ENCODE assay signal across 8 mouse cellular contexts in the genomic region with DNA sequence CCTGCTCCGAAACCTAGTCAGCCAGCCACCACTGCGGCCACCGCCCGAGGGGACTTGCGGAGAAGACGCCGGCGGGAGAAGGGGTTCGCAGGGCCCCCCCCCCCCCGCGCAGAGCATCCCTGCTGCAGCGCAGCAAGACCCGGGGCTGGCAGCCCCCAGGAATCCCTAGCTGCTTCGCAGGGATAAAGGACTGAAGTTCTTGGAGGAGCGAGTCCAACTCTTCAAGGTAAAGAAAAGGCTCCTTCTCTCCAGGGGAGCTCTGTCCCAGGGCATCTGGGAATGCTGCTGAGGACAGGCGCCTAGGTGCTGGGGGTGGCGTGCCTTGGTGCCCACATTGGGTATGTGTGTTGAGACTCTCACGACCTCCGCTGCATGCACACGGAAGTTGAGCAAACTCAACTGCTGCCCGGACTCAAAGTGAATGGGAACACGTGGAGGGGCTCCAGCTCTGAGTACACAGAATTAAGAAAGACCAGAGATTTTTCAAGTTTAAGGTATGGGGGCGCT. TPM values are rescaled to one million over a fixed set of nuclear protein-coding genes. Genes with fewer than 3 reads are reported as not detected.
DNase-seq lines count a peak whose midpoint lies in the region; ATAC-seq and TF ChIP-seq lines count a peak whose summit lies in the region.

Gene Acan, plus strand, starts transcription at position 101 of the 507 bp plus-strand sequence.

- no peak within 1 kb of the TSS; the same call in 1 of the 2 replicates for H3K9ac ChIP-seq in stomach, embryonic 14.5 days (replicated peaks; ENCODE audit: low read depth, low read length)

- TF ChIP-seq CTCF in embryonic fibroblast, embryonic 13.5 days (IDR thresholded peaks at IDR 0.05; ENCODE audit: borderline replicate concordance, insufficient read depth, low read length): no peak

- ATAC-seq in megakaryocyte, adult 5-6 weeks (ENCODE audit: poor library complexity, severe bottlenecking): no peak
- ATAC-seq in stomach, embryonic 14.5 days (ENCODE audit: insufficient number of reproducible peaks, insufficient read depth, low FRiP score, low read depth): no peak

- no peaks in the 10 kb centered on the region for H3K9me3 ChIP-seq in megakaryocyte, embryonic 14.5 days
- no peaks in the 10 kb centered on the region for H3K9me3 ChIP-seq in limb, embryonic 10.5 days (replicated peaks)
- H3K9me3 ChIP-seq in stomach, embryonic 14.5 days (ENCODE audit: control insufficient read depth, low read depth, low read length): no peaks in the 10 kb centered on the region

- H3K27me3 ChIP-seq in megakaryocyte, embryonic 14.5 days (replicated peaks): peaks cover 78% of the 10 kb centered on the region
- H3K27me3 ChIP-seq in limb, embryonic 10.5 days (ENCODE audit: low read depth, poor library complexity, severe bottlenecking): peaks cover 86% of the 10 kb centered on the region
- peaks cover 48% of the 10 kb centered on the region for H3K27me3 ChIP-seq in stomach, embryonic 14.5 days (ENCODE audit: control insufficient read depth, insufficient read depth, low read length)

- H3K4me1 ChIP-seq in megakaryocyte, embryonic 14.5 days: no peaks in the 10 kb centered on the region
- no peaks in the 10 kb centered on the region; the same call in 1 of the 2 replicates for H3K4me1 ChIP-seq in embryonic fibroblast, embryonic 13.5 days (ENCODE audit: control insufficient read depth, insufficient read depth, low read length)
- H3K4me1 ChIP-seq in limb, embryonic 10.5 days: peaks cover 19% of the 10 kb centered on the region
- H3K4me1 ChIP-seq in stomach, embryonic 14.5 days (ENCODE audit: control insufficient read depth, insufficient read depth, low read length): peaks cover 4% of the 10 kb centered on the region; the same call in 1 of the 2 replicates

- peak within 1 kb of the TSS; percentile 38 for H3K4me3 ChIP-seq in megakaryocyte, embryonic 14.5 days (replicated peaks)
- peak within 1 kb of the TSS; percentile 37 for H3K4me3 ChIP-seq in embryonic fibroblast, embryonic 13.5 days (ENCODE audit: insufficient read depth, low read length)
- peak within 1 kb of the TSS; percentile 64 for H3K4me3 ChIP-seq in limb, embryonic 10.5 days
- peak within 1 kb of the TSS; percentile 42 for H3K4me3 ChIP-seq in stomach, embryonic 14.5 days (ENCODE audit: low read depth, low read length)

- no peaks in the 10 kb centered on the region for H3K36me3 ChIP-seq in megakaryocyte, embryonic 14.5 days (replicated peaks; ENCODE audit: low read length)
- no peaks in the 10 kb centered on the region for H3K36me3 ChIP-seq in limb, embryonic 10.5 days
- H3K36me3 ChIP-seq in stomach, embryonic 14.5 days (ENCODE audit: control insufficient read depth, insufficient read depth, low read length): no peaks in the 10 kb centered on the region

- no peak within 1 kb of the TSS for H3K27ac ChIP-seq in embryonic fibroblast, embryonic 13.5 days (ENCODE audit: insufficient read depth, low read length)
- 0 out of 2 replicates have a peak within 1 kb of the TSS, but pooled peaks have one; percentile 46 for H3K27ac ChIP-seq in limb, embryonic 10.5 days
- H3K27ac ChIP-seq in stomach, embryonic 14.5 days (ENCODE audit: low read length): no peak within 1 kb of the TSS

- no peak for TF ChIP-seq POLR2A in embryonic fibroblast, embryonic 13.5 days (IDR thresholded peaks at IDR 0.05; ENCODE audit: low read depth, low read length)

- H3K4me2 ChIP-seq in stomach, embryonic 14.5 days (replicated peaks; ENCODE audit: low read depth, low read length): peak within 1 kb of the TSS; percentile 89

- WGBS in limb, embryonic 10.5 days: under 1% methylated on average over 23 of the region's 23 CpGs
- 1% methylated on average over 21 of the region's 23 CpGs for WGBS in stomach, embryonic 14.5 days

- peak; percentile 56 for DNase-seq in limb, embryonic 10.5 days (ENCODE audit: low spot score)
- no peak for DNase-seq in kidney, postnatal 36 days
- no peak for DNase-seq in layer of hippocampus, adult 9-11 months
- no peak for DNase-seq in spleen, postnatal 14 days (ENCODE audit: low spot score in 2 of 2)

RNA-seq across cellular contexts. Expression of gene Acan, which starts in this region (rescaled TPM):
- polyA plus RNA-seq in megakaryocyte, embryonic 14.5 days (2012; ENCODE audit: insufficient read depth, low replicate concordance): 1.1 TPM in 1 of 2 replicates, not detected in the other
- not detected in 2 replicates for total RNA-seq in megakaryocyte, adult 5-6 weeks (2015)
- total RNA-seq in megakaryocyte, adult 5-6 weeks (2017): not detected in 2 replicates
- 4.5 and 10.4 TPM in 2 replicates for polyA plus RNA-seq in embryonic fibroblast, embryonic 13.5 days (2011; ENCODE audit: insufficient read length, low read depth, missing spikeins)
- 0.06 and 0.29 TPM in 2 replicates for polyA plus RNA-seq in limb, embryonic 10.5 days (2016; fragmentation: Nextera tagmentation; extraction: Ambion mirVana)
- 0.36 and 1.1 TPM in 2 replicates for polyA plus RNA-seq in stomach, embryonic 14.5 days (2014; fragmentation: Nextera tagmentation; extraction: Ambion mirVana)

Comparison
In these comparisons a context has a peak if more than half of its experiments do, and no peak if none do; other contexts are left out.
1. Peak in DNase-seq, H3K4me3 ChIP-seq and H3K27ac ChIP-seq in limb, embryonic 10.5 days; RNA of the gene not detected or under 1 TPM.